Mouse (Mus musculus): ENCODE results near the gene Ccdc114.
A peak's percentile ranks its signal among the peaks of the same experiment; 100 is the strongest.
"Not testable (repeated sequence)": the region's sequence is repeated elsewhere in the genome, so short reads cannot be mapped to it uniquely, and the experiment has no call there.

Ccdc114 gene

GRCm38 (mm10) chr7:45923762-45924428, at the start of gene Ccdc114:
TSS of gene Ccdc114 (plus strand) at chr7:45924072.
- DNase-seq (ENCODE audit: low read depth in 2 of 2, low spot score in 2 of 2), result no peak

GRCm38 (mm10) chr7:45876895-45877294, 47.0 kb upstream of the Ccdc114 start:
- DNase-seq (ENCODE audit: low read depth in 2 of 2, low spot score in 2 of 2), result no peak

- not testable (repeated sequence) for DNase-seq (ENCODE audit: low read depth in 2 of 2, low spot score in 2 of 2)
Observed at GRCm38 (mm10) chr7:45878278-45878677, 45.6 kb upstream of the Ccdc114 start, which contains the start of gene Grin2d. TSS of gene Grin2d (minus strand) at chr7:45878378.

- DNase-seq (ENCODE audit: low read depth in 2 of 2, low spot score in 2 of 2), result no peak
Observed at GRCm38 (mm10) chr7:45880531-45880930, 43.3 kb upstream of the Ccdc114 start.

GRCm38 (mm10) chr7:45881011-45881410, 42.9 kb upstream of the Ccdc114 start:
- DNase-seq (ENCODE audit: low read depth in 2 of 2, low spot score in 2 of 2), result no peak

- no peak for DNase-seq (ENCODE audit: low read depth in 2 of 2, low spot score in 2 of 2)
Observed at GRCm38 (mm10) chr7:45887246-45887645, 36.6 kb upstream of the Ccdc114 start.

GRCm38 (mm10) chr7:45892651-45893050, 31.2 kb upstream of the Ccdc114 start:
- no peak for DNase-seq (ENCODE audit: low read depth in 2 of 2, low spot score in 2 of 2)

GRCm38 (mm10) chr7:45895931-45896516, 27.8 kb upstream of the Ccdc114 start:
- DNase-seq (ENCODE audit: low read depth in 2 of 2, low spot score in 2 of 2), result no peak

- DNase-seq (ENCODE audit: low read depth in 2 of 2, low spot score in 2 of 2), result peak; percentile 90 to 93
Observed at GRCm38 (mm10) chr7:45896517-45897257, 27.2 kb upstream of the Ccdc114 start, which contains the start of the genes Syngr4 and Tmem143. TSS of gene Syngr4 (minus strand) at chr7:45896714. TSS of gene Tmem143 (plus strand) at chr7:45896941.

- peak; percentile 14 to 30 for DNase-seq (ENCODE audit: low read depth in 2 of 2, low spot score in 2 of 2)
Observed at GRCm38 (mm10) chr7:45897258-45897757, 26.6 kb upstream of the Ccdc114 start.

GRCm38 (mm10) chr7:45898125-45898524, 25.7 kb upstream of the Ccdc114 start:
- DNase-seq (ENCODE audit: low read depth in 2 of 2, low spot score in 2 of 2), result peak; percentile 35 to 60

GRCm38 (mm10) chr7:45901562-45901961, 22.3 kb upstream of the Ccdc114 start:
- DNase-seq (ENCODE audit: low read depth in 2 of 2, low spot score in 2 of 2), result no peak

GRCm38 (mm10) chr7:45902481-45903002, 21.3 kb upstream of the Ccdc114 start:
- DNase-seq (ENCODE audit: low read depth in 2 of 2, low spot score in 2 of 2), result no peak

- no peak for DNase-seq (ENCODE audit: low read depth in 2 of 2, low spot score in 2 of 2)
Observed at GRCm38 (mm10) chr7:45906622-45907021, 17.2 kb upstream of the Ccdc114 start.

- no peak for DNase-seq (ENCODE audit: low read depth in 2 of 2, low spot score in 2 of 2)
Observed at GRCm38 (mm10) chr7:45908384-45908783, 15.5 kb upstream of the Ccdc114 start.

- no peak for DNase-seq (ENCODE audit: low read depth in 2 of 2, low spot score in 2 of 2)
Observed at GRCm38 (mm10) chr7:45909145-45909544, 14.7 kb upstream of the Ccdc114 start.

GRCm38 (mm10) chr7:45914067-45914466, 9.8 kb upstream of the Ccdc114 start:
- DNase-seq (ENCODE audit: low read depth in 2 of 2, low spot score in 2 of 2), result no peak

- no peak for DNase-seq (ENCODE audit: low read depth in 2 of 2, low spot score in 2 of 2)
Observed at GRCm38 (mm10) chr7:45915011-45915410, 8.9 kb upstream of the Ccdc114 start.

GRCm38 (mm10) chr7:45916056-45917003, 7.5 kb upstream of the Ccdc114 start:
- DNase-seq (ENCODE audit: low read depth in 2 of 2, low spot score in 2 of 2), result peak; percentile 50 to 63

GRCm38 (mm10) chr7:45917004-45917704, 6.7 kb upstream of the Ccdc114 start:
- DNase-seq (ENCODE audit: low read depth in 2 of 2, low spot score in 2 of 2), result no peak

Data from CD8-positive naive resting alpha-beta T cell, adult 2 months (primary cell).